Mouse (Mus musculus): ENCODE results near the gene Inha.

Gene Inha

GRCm38 (mm10) chr1:75519576-75519975 is 12.7 kb downstream of the Inha start:
- no peak for DNase-seq (ENCODE audit: low read depth, low spot score)

GRCm38 (mm10) chr1:75521321-75522031 is 14.6 kb downstream of the Inha start, which contains the start of gene Stk11ip:
Stk11ip (plus strand) TSS chr1:75521529.
- DNase-seq (ENCODE audit: low read depth, low spot score) = peak; percentile 93

DNA sequence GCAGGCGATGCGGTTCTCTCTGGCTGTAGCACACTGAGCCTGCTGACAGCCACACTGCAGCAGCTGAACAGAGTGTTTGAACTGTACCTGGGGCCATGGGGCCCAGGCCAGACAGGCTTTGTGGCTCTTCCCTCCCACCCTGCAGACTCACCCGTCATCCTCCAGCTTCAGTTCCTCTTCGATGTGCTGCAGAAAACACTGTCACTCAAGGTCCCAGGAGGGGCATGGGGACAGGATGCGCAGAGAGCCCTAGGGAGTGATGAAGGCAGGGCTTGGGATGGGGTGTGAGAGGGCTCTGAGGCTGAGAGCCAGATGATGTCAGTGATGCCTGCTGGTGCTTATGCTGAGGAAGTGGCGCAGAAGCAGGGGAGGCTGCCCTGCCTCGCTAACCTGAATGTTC is 17.8 kb downstream of the Inha start:
- no peak for DNase-seq (ENCODE audit: low read depth, low spot score)

- DNase-seq (ENCODE audit: low read depth, low spot score) = no peak
Observed at GRCm38 (mm10) chr1:75530546-75530945, 23.7 kb downstream of the Inha start.

DNA sequence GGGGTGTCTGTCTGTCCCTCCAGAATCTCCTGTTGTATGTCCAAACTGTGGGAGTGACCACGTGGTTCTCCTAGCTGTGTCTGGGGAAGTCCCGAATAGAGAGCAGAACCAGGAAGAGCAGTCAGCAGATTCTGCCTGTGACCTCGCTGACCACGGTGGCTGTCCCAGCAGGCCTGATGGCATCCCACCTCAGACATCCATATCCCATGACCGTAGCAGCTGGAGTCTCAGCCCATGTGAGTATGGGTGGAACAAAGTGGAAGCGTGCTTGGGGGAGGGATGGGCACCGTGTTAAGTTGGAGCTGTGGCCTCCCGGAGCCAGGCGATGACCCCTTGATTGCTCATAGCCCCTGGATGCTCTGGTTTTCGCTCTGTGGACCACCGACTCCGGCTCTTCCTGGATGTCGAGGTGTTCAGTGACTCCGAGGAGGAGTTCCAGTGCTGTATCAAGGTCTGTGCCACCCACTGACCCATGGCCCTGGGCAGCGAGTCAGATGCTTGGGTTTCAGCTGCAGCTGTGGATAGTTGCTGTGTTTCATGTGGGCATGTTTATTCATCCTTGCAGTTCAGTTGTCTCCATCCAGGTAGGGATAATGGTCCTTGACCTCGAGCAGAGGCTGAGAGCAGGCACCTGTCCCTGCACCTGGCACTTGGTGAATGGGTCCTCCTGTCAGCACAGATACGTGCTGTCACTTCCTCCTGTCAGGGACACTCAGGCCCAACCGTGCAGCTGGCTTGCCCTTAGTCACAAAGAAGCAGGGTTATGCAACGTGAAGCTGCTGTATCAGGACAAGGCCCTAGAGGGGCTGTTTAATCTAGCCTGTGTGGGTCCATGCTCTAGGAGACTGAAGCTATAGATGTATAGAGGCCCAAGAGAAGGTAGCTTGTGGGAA is 25.6 kb downstream of the Inha start:
- no peak for DNase-seq (ENCODE audit: low read depth, low spot score)

GRCm38 (mm10) chr1:75533325-75534252 is 26.7 kb downstream of the Inha start:
- DNase-seq (ENCODE audit: low read depth, low spot score) = no peak

DNA sequence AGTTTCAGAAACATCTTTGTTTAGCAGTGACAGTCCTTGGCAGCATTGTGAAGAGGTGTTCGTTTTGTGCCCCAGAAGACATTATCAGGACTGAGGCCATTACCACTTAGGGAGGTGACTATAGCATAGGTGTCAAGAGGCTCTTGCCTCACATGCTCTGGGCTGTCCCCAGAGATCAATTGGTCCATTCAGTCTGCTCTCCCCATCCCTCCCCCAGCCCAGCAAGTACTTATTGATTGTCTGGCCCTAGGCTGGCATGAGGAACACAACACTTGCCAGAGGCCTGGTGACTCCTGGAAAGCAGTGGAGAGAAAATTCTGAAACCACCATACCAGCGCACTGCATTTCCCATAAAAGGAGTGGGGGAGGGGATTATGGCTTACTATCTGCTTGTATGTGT is 30.7 kb downstream of the Inha start:
- no peak for DNase-seq (ENCODE audit: low read depth, low spot score)

DNA sequence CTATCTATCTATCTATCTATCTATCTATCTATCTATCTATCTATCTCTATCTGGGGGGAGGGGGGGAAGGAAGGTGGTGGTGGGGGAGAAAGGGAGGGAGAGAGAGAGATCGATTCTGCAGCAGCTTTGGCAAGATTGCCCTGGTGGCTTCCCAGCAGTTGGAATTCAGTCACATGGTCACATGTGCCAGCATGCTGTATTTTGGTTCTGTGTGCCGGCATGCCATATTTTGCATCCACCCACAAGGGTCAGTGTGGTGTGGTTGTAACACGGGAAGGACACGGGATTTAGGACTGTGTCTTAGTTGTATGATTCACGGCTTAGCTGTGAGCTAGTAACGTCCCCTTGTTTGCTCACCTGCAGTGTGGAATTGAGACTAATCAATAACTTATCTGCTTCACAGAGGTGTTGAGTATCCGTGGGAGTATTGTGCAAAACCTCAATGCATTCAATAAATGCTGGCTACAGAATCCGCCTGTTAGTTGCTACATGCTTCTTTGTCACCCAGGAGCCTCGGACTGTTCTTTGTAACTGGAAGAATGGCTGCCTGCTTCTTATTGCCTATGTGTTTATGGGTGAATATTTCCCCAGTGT is 31.8 kb downstream of the Inha start:
- DNase-seq (ENCODE audit: low read depth, low spot score) = no peak

DNA sequence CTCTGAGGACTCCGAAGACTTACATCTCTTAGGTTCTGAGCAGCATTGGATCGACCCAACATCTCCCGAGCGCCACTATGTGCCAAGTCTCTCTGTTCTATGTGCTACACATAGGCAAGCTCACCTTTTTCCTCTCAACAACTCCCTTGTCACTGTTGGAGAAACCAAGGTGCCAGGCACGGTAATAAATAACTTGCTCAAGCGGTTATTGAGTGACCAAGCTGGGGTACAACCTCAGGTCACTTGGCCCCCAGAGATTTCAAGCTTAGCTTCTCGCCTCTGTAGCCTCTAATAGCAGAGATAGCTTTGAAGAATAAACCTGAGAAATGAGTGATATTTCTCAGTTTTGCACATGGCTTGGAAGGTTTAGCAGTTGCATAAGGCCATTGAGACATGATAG is 34.6 kb downstream of the Inha start:
- no peak for DNase-seq (ENCODE audit: low read depth, low spot score)

DNA sequence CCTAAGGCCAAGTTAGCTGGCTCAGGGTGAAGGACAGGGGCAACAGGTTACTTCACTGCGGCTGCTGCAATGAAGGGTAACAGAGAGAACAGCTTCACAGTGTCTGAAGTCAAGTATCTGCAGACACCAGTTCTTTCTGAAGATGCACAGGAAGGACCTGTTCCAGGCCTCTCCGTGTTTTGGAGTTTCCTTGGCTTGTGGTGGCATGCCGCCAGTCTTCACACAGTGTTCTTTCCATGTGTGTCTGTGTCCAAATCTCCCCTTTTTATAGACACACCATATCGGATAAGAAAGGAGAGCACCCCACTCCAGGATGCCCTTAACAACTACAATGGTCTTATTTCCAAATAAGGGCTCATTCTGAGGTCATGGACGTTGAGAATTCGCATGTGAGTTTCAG is 37.5 kb downstream of the Inha start:
- DNase-seq (ENCODE audit: low read depth, low spot score) = no peak

DNA sequence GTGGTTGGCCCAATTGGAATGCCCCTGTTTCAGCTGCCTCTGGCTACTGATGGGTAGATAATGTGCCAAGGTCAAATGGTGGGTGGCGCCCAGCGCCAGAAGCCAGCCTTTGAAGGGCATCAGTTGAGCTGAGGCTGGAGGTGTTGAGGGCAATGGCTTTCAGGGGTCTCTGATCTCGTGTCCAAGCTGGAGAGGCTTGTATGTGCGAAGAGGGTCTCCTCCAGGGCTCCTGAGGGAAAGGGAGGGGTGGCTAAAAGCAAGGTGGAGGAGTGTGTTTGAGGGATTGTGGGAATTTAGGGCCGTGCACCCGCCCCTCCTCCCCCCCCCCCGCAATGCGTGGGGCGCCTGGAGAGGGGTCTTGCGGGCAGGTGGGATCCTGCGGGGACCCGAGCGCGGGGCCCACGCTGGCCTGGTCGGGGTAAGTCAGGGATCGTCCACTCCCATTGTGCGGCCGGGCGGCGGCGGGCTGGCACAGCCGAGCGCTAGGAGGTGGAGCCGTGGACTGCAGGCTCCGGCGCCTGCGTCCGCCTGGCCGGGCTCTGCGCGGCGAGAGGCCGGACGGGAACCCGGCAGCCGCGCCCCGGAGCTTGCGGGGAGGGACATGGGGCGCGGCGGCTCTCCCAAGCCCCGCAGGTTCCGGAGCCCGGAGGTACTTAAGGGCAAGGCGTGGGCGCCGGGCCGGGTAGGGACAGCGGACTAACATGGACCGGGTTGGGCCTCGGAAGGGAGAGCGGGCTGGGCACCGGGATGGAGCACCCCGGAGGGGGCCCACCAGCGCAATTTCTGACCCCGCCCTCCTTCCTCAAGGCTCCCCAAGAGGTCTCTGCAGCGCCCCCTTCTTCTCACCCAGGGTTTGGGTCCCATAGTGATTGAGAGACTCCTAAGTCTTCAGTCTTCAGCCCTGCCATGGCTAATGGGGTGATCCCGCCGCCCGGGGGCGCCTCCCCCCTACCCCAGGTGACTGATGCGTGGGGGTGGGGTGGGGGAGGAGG is 39.4 kb downstream of the Inha start, which contains the start of gene Slc4a3:
Gene Slc4a3 (plus strand): TSS at position 302 of the 992 bp plus-strand sequence.
- peak; percentile 82 for DNase-seq (ENCODE audit: low read depth, low spot score)

- DNase-seq (ENCODE audit: low read depth, low spot score) = no peak
Observed at GRCm38 (mm10) chr1:75547351-75547750, 40.5 kb downstream of the Inha start.

DNA sequence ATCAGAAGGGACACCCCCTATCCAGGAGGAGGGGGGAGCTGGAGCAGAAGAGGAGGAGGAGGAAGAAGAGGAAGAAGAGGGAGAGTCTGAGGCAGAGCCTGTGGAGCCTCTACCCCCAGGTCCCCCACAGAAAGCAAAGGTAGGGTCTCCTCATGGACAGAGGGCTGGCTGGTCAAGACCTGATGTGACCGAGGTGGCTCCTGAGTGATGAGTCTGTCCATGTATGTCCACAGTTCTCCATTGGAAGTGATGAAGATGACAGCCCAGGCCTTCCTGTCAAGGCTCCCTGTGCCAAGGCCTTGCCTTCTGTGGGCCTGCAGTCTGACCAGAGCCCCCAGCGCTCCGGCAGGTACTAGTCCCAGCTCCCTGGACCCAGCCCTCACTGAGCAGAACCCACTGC is 41.2 kb downstream of the Inha start:
- no peak for DNase-seq (ENCODE audit: low read depth, low spot score)

DNA sequence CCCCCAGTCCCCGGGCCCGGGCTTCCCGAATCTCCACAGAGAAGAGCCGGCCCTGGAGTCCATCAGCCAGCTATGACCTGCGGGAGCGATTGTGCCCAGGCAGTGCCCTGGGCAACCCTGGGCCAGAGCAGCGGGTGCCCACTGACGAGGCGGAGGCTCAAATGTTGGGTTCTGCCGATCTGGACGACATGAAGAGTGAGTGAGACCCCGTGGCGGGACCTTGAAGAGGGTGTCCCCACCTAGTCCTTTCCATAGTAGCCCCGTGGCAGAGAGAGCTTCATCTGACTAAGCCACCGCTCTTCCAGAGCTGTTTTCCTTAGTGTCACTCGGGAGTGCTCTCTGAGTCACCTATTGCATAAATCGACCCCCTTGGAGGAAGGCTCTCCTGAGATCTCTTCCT is 42.0 kb downstream of the Inha start:
- DNase-seq (ENCODE audit: low read depth, low spot score) = no peak

DNA sequence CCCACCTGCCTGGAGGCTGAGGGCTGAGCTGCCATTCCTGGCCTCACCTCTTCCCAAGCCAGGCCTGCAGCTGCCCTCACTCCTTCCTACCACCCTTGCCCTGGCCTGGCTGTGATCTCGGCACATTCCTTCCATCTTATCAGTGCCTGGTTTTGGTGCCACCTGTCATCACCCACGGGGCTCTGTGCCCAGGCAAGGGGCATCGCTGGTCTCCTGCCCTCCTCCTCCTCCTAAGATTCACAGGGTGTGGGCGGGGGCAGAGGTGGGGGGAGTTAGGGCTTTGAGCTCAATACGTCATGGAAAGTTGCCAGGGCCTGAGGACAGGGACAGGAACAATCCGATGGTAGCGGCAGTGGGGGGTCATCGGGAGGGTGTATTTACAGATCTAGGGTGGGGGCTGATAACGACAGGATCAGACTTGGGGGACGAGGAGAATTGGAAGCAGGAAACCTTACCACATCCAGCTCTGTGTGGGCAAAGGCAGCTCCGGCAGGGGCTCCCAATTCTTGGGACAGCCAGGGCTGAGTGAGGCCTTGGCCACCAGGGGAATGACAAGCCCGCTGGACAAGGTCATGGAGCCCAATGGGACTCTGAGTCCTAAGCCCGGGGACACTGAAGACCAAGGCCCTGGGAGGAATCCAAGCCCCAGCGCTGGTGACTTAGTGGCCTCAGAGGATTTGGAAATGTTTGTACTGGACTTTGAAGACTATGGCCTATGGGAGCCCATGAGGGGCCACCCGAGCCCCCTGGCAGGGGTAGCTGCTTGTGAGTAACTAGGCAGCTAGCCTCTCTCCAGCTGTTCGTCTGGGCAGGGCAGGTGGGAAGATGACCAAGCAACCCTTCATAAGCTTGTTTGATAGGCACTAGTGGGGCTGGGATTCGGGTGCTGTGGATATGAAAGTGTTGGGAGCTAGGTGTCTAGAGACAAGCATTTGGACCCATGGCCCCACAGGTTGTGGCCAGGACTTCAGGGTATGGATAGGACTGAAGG is 42.7 kb downstream of the Inha start:
- DNase-seq (ENCODE audit: low read depth, low spot score) = no peak

DNA sequence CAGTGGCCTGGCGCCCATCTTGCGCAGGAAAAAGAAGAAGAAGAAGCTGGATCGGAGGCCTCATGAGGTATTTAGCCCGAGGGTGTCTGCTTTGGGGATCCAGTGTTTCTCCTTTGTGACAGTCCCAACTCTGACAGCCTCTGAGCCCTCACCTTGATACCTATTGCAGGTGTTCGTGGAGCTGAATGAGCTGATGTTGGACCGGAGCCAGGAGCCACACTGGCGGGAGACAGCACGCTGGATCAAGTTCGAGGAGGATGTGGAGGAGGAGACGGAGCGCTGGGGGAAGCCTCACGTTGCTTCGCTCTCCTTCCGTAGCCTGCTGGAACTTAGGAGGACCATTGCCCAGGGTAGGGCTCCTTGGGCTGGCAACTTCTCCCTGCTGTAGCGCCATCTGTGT is 43.7 kb downstream of the Inha start:
- no peak for DNase-seq (ENCODE audit: low read depth, low spot score)

DNA sequence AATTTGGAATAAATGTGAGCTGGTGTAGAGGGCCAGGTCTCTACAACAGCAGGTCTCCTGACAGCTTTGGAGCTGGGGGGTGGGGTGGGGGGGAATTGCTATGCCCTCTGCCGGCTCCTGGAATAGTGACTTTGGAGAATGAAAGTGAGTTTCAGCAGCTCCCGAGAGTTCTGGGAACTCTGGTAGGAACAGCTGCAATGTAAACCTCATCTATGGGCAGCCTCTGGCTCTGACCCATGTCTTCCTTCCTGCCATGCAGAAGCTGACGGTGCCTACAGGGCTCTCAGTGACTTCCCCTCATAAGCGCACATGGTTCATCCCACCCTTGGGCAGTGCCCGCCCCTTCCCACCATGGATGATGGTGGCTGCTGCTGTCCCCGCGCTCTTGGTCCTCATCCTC is 48.8 kb downstream of the Inha start:
- DNase-seq (ENCODE audit: low read depth, low spot score) = no peak

- no peak for DNase-seq (ENCODE audit: low read depth, low spot score)
Observed at GRCm38 (mm10) chr1:75556143-75556781, 49.4 kb downstream of the Inha start.
